Mouse (Mus musculus) gastrocnemius, postnatal 14 days (tissue): ENCODE results near the gene Syn3. TPM values are rescaled to one million over a fixed set of nuclear protein-coding genes. Genes with fewer than 3 reads are reported as not detected.

Source experiments
- DNase-seq: peaks from one replicate; pipeline ENCODE4 v3.0.0; 2021; ENCODE audit warnings: mixed read lengths
- intact Hi-C: fragments of 180-260 bp; cut with DNase I; formaldehyde crosslinking; loops from one replicate; pipeline ENCODE4 v1.15.1; 2025; ENCODE audit warnings: low total_unique reads
- total RNA-seq, 2 experiments: library from RNA; stranded (reverse); gene quantifications; 2 replicates each; pipeline ENCODE4 v1.2.3; 2021

The Syn3 gene
- total RNA-seq, 2 experiments from 2014 or later = 0.13 to 0.27 TPM

GRCm38 (mm10) chr10:86114431-86114848, 384.3 kb downstream of the Syn3 start:
- DNase-seq = no peak
- intact Hi-C loops = no loop called here

GRCm38 (mm10) chr10:86108797-86109196, 389.9 kb downstream of the Syn3 start:
- no peak for DNase-seq
- intact Hi-C loops = no loop called here

- intact Hi-C loops = no loop called here
- DNase-seq = no peak
These were observed 391.0 kb downstream of the Syn3 start for GRCm38 (mm10) chr10:86107681-86108080.

- intact Hi-C loops = no loop called here
- DNase-seq = no peak
These were observed 394.7 kb downstream of the Syn3 start for GRCm38 (mm10) chr10:86103976-86104375.

- peak; percentile 52 for DNase-seq
- intact Hi-C loops = no loop called here
These were observed 398.3 kb downstream of the Syn3 start for GRCm38 (mm10) chr10:86100281-86100851.

GRCm38 (mm10) chr10:86098363-86098762, 400.3 kb downstream of the Syn3 start:
- DNase-seq = no peak
- intact Hi-C loops = no loop called here

- DNase-seq = no peak
- intact Hi-C loops = no loop called here
These were observed 405.3 kb downstream of the Syn3 start for GRCm38 (mm10) chr10:86093109-86094035.

GRCm38 (mm10) chr10:86091919-86092318, 406.8 kb downstream of the Syn3 start:
- intact Hi-C loops = no loop called here
- peak; percentile 25 for DNase-seq

- intact Hi-C loops = no loop called here
- DNase-seq = no peak
These were observed 418.8 kb downstream of the Syn3 start for GRCm38 (mm10) chr10:86079921-86080320.

- intact Hi-C loops = no loop called here
- DNase-seq = no peak
These were observed 419.9 kb downstream of the Syn3 start for GRCm38 (mm10) chr10:86078761-86079160.

GRCm38 (mm10) chr10:86077272-86077671, 421.4 kb downstream of the Syn3 start:
- no peak for DNase-seq
- intact Hi-C loops = no loop called here

- no peak for DNase-seq
- intact Hi-C loops = no loop called here
These were observed 423.6 kb downstream of the Syn3 start for GRCm38 (mm10) chr10:86074971-86075711.

GRCm38 (mm10) chr10:86074134-86074533, 424.6 kb downstream of the Syn3 start:
- intact Hi-C loops = no loop called here
- DNase-seq = no peak

- intact Hi-C loops = no loop called here
- DNase-seq = no peak
These were observed 427.9 kb downstream of the Syn3 start for GRCm38 (mm10) chr10:86070751-86071150.

GRCm38 (mm10) chr10:86069341-86069740, 429.4 kb downstream of the Syn3 start:
- no peak for DNase-seq
- intact Hi-C loops = loop anchor here (5.0 kb wide), 3 partner anchors 98 to 393 kb away; no protein-coding TSS in a partner anchor

GRCm38 (mm10) chr10:86067911-86068310, 430.8 kb downstream of the Syn3 start:
- intact Hi-C loops = loop anchor here (5.0 kb wide), 3 partner anchors 99 to 394 kb away; no protein-coding TSS in a partner anchor
- DNase-seq = no peak

- intact Hi-C loops = loop anchor here (5.0 kb wide), 3 partner anchors 101 to 396 kb away; no protein-coding TSS in a partner anchor
- DNase-seq = no peak
These were observed 432.0 kb downstream of the Syn3 start for GRCm38 (mm10) chr10:86066651-86067050.

GRCm38 (mm10) chr10:86065661-86066060, 433.0 kb downstream of the Syn3 start:
- no peak for DNase-seq
- intact Hi-C loops = loop anchor here (5.0 kb wide), 3 partner anchors 102 to 397 kb away; no protein-coding TSS in a partner anchor

- peak; percentile 81 for DNase-seq
- intact Hi-C loops = loop anchor here (5.0 kb wide), 3 partner anchors 102 to 397 kb away; no protein-coding TSS in a partner anchor
These were observed 433.8 kb downstream of the Syn3 start for GRCm38 (mm10) chr10:86064937-86065336.

- DNase-seq = no peak
- intact Hi-C loops = no loop called here
These were observed 435.7 kb downstream of the Syn3 start for GRCm38 (mm10) chr10:86063018-86063384.
